Mouse (Mus musculus) megakaryocyte-erythroid progenitor cell, adult 5-6 weeks (primary cell): ENCODE results near the gene Rbfox2. TPM values are rescaled to one million over a fixed set of nuclear protein-coding genes. Genes with fewer than 3 reads are reported as not detected.

Source experiments
- total RNA-seq, 2 experiments: library from RNA; stranded (forward) in 1 of 2; stranded (reverse) in 1 of 2; fragments of 200-1000, 215-1000 nt in 1 of 2; fragments of >200 nt in 1 of 2; fragmentation: Nextera tagmentation in 1 of 2; gene quantifications; 2 replicates each; pipeline ENCODE4 v1.2.3; 2014 to 2017

The Rbfox2 gene
- total RNA-seq, 2 experiments from 2014 or later = 0.28 to 0.37 TPM

Other genes with a start within 250 kb of the Rbfox2 start
- gene Apol7a, start 92.1 kb upstream of the Rbfox2 start, total RNA-seq (2014; fragmentation: Nextera tagmentation) = not detected in 2 replicates
- gene Apol7a, start 92.1 kb upstream of the Rbfox2 start, total RNA-seq (2017) = not detected in 2 replicates
- gene Apol9a, start 104.1 kb upstream of the Rbfox2 start, total RNA-seq (2014; fragmentation: Nextera tagmentation) = not detected in 2 replicates
- 0.99 TPM in 1 of 2 replicates, not detected in the other for gene Apol9a, start 104.1 kb upstream of the Rbfox2 start, total RNA-seq (2017)
- gene Apol7b, start 140.5 kb upstream of the Rbfox2 start, total RNA-seq (2014; fragmentation: Nextera tagmentation) = 2.3 TPM in 1 of 2 replicates, not detected in the other
- not detected in 2 replicates for gene Apol7b, start 140.5 kb upstream of the Rbfox2 start, total RNA-seq (2017)
- not detected in 2 replicates for gene Apol10a, start 170.0 kb upstream of the Rbfox2 start, total RNA-seq (2014; fragmentation: Nextera tagmentation)
- gene Apol10a, start 170.0 kb upstream of the Rbfox2 start, total RNA-seq (2017) = not detected in 2 replicates
- not detected in 2 replicates for gene Apol11a, start 201.3 kb upstream of the Rbfox2 start, total RNA-seq (2014; fragmentation: Nextera tagmentation)
- gene Apol11a, start 201.3 kb upstream of the Rbfox2 start, total RNA-seq (2017) = not detected in 2 replicates
- not detected in 2 replicates for gene Apol7c, start 226.3 kb upstream of the Rbfox2 start, total RNA-seq (2014; fragmentation: Nextera tagmentation)
- not detected in 2 replicates for gene Apol7c, start 226.3 kb upstream of the Rbfox2 start, total RNA-seq (2017)